Mouse (Mus musculus): ENCODE measurements at regions not wholly inside any gene's neighbourhood (a gene's known extent, or its start where the extent isn't known, plus 50 kb on each side); places are given as distances from the start of the nearest gene placed in this dataset.

DNA sequence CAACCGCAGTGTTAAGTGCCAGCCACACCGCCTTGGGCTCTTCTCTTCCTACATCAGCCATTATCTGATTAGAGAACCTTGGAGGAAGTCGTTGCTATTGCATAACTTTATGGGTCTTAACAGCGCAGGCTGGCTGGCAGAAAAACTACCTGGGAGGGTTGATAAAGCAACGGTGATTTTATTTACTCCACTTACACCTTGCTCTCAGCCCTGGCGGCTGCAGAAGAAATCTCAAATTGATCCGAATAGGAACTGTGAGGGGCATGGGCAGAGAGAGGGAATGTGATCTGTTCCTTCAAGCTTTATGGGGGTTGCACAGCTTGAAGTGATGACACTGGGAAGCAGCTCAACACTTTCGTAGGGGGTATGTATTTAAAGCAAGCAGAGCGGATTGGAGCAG, 264.9 kb downstream of the Meis1 start:
- TF ChIP-seq CTCF (IDR thresholded peaks at IDR 0.05) (no peak), POLR2A (IDR thresholded peaks at IDR 0.05; ENCODE audit: insufficient read depth, low read depth, low read length) (no peak), EP300 (IDR thresholded peaks at IDR 0.05; ENCODE audit: insufficient read depth, low read depth, low read length) (no peak)
